Mouse (Mus musculus) myocyte (in vitro differentiated cells): ENCODE data around the gene Mgat4d.
A peak's percentile ranks its signal among the peaks of the same experiment; 100 is the strongest.

ENCODE experiments used
- MAX ChIP-seq: IDR thresholded peaks from one replicate; pipeline ENCODE4 v1.6.1; 2011; ENCODE audit warnings: low read depth, mild to moderate bottlenecking, control low read depth
- MYOD1 ChIP-seq, 3 experiments: IDR thresholded peaks; one replicate each; pipeline ENCODE4 v1.6.1; 2011; ENCODE audit warnings: control low read depth in 2 of 3, low read depth in 2 of 3, mild to moderate bottlenecking in 2 of 3, moderate library complexity in 1 of 3; ENCODE audit not compliant: insufficient read length in 2 of 3, control insufficient read depth in 1 of 3
- POLR2A ChIP-seq: IDR thresholded peaks from one replicate; pipeline ENCODE4 v1.6.1; 2011; ENCODE audit warnings: low read depth, mild to moderate bottlenecking, control low read depth, moderate library complexity; ENCODE audit not compliant: insufficient read length
- REST ChIP-seq: IDR thresholded peaks from one replicate; pipeline ENCODE4 v1.6.1; 2011; ENCODE audit warnings: mild to moderate bottlenecking, control low read depth, moderate library complexity; ENCODE audit not compliant: insufficient read depth, insufficient read length
- SRF ChIP-seq: IDR thresholded peaks from one replicate; pipeline ENCODE4 v1.6.1; 2011; ENCODE audit warnings: low read depth; ENCODE audit not compliant: control insufficient read depth, insufficient read length
- TCF12 ChIP-seq: IDR thresholded peaks from one replicate; pipeline ENCODE4 v1.6.1; 2011; ENCODE audit warnings: mild to moderate bottlenecking, control low read depth; ENCODE audit not compliant: poor library complexity, insufficient read depth, severe bottlenecking
- USF1 ChIP-seq: IDR thresholded peaks from one replicate; pipeline ENCODE4 v1.6.1; 2011; ENCODE audit warnings: low read depth, mild to moderate bottlenecking, control low read depth, moderate library complexity

- TF ChIP-seq POLR2A: no peak
- TF ChIP-seq TCF12: no peak
- peak; percentile 63 for TF ChIP-seq USF1
- peak in 2 of 3 experiments; percentile 67 to 81 for TF ChIP-seq MYOD1 (IDR thresholded peaks at IDR 0.05; ENCODE audit: control insufficient read depth in 1 of 3, insufficient read length in 2 of 3, low read depth in 2 of 3)
- TF ChIP-seq MAX: no peak
- no peak for TF ChIP-seq SRF
- no peak for TF ChIP-seq REST
Measured at GRCm38 (mm10) chr8:83331567-83331898, 16.7 kb upstream of the Mgat4d start.
